Mouse (Mus musculus) heart, adult 2 months (tissue): Measurements from ENCODE around the gene Gusb.

Experiments
- CTCF ChIP-seq: fragments of 200-600 bp; IDR thresholded peaks from 2 replicates; pipeline ENCODE4 v1.8.1; 2022; ENCODE audit warnings: antibody characterized with exemption, mild to moderate bottlenecking, moderate library complexity
- EP300 ChIP-seq: fragments of 200-500 bp; IDR thresholded peaks from 2 replicates; pipeline ENCODE4 v1.6.1; 2011; ENCODE audit warnings: low read depth, low read length, control low read depth; ENCODE audit not compliant: insufficient read depth
- POLR2A ChIP-seq: fragments of 200-500 bp; IDR thresholded peaks from 2 replicates; pipeline ENCODE4 v1.6.1; 2011; ENCODE audit warnings: mild to moderate bottlenecking, low read depth, low read length, control low read depth; ENCODE audit not compliant: insufficient read depth

DNA sequence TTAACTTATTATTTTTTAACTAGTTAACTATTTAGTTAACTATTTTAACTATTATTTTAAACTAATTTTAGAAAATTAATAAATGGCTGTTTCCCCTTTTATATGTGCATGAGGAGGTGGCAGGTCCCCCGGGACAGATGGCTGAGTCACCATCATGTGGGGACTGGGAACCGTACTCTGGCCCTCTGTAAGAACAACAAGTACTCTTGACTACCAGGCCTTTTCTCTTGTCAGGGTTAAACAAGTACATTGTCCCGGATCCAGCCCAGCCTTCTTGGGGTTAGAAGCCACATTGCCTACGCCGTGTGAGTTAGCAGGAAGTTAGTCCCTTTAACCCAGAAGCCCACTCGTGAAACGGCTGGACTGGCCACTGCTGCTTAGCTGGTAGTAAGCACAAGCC lies 7.9 kb downstream of the Gusb start:
- no peak for TF ChIP-seq CTCF
- TF ChIP-seq POLR2A = no peak
- no peak for TF ChIP-seq EP300
